Mouse (Mus musculus) forebrain, embryonic 12.5 days (tissue): Measurements from ENCODE around the gene Ssb. TPM values are rescaled to one million over a fixed set of nuclear protein-coding genes. Genes with fewer than 3 reads are reported as not detected.

Experiments used
- ATAC-seq: fragments of 200-750 bp; cut with Nextera tagmentation; 2 replicates; pipeline ENCODE4 v1.8.0; 2017; ENCODE audit warnings: moderate TSS enrichment; ENCODE audit not compliant: low FRiP score
- H3K27ac ChIP-seq: fragments of 300-500 bp; sonication (generic); 2 replicates; pipeline ENCODE4 v1.5.1; 2016; ENCODE audit warnings: mild to moderate bottlenecking
- H3K27me3 ChIP-seq: fragments of 300-500 bp; sonication (generic); 2 replicates; pipeline ENCODE4 v1.6.1; 2016; ENCODE audit warnings: mild to moderate bottlenecking
- H3K36me3 ChIP-seq: fragments of 300-500 bp; sonication (generic); replicated peaks from 2 replicates; pipeline ENCODE4 v1.6.1; 2016; ENCODE audit warnings: mild to moderate bottlenecking
- H3K4me1 ChIP-seq: fragments of 300-500 bp; sonication (generic); 2 replicates; pipeline ENCODE4 v1.6.1; 2016
- H3K4me2 ChIP-seq: fragments of 300-500 bp; sonication (generic); 2 replicates; pipeline ENCODE4 v1.6.1; 2016; ENCODE audit warnings: mild to moderate bottlenecking, moderate library complexity
- H3K4me3 ChIP-seq: fragments of 300-500 bp; sonication (generic); replicated peaks from 2 replicates; pipeline ENCODE4 v1.5.1; 2016; ENCODE audit warnings: mild to moderate bottlenecking
- H3K9ac ChIP-seq: fragments of 300-500 bp; sonication (generic); 2 replicates; pipeline ENCODE4 v1.6.1; 2016; ENCODE audit warnings: mild to moderate bottlenecking
- H3K9me3 ChIP-seq: fragments of 300-500 bp; sonication (generic); 2 replicates; pipeline ENCODE4 v1.6.1; 2016
- WGBS: fragments of 180-500 bp; shearing (Covaris S2); methylation state at CpG from one replicate; pipeline ENCODE4 v1.1.7; 2016; 5-methylcytosine and 5-hydroxymethylcytosine counted together
- polyA plus RNA-seq: library from polyadenylated mRNA; unstranded; fragments of >200 nt; fragmentation: Nextera tagmentation; extraction: Ambion mirVana; gene quantifications from 2 replicates; pipeline ENCODE4 v1.2.1, GENCODE M21; 2016

Gene Ssb
- polyA plus RNA-seq, 1 experiment from 2014 or later = 448 TPM

DNA sequence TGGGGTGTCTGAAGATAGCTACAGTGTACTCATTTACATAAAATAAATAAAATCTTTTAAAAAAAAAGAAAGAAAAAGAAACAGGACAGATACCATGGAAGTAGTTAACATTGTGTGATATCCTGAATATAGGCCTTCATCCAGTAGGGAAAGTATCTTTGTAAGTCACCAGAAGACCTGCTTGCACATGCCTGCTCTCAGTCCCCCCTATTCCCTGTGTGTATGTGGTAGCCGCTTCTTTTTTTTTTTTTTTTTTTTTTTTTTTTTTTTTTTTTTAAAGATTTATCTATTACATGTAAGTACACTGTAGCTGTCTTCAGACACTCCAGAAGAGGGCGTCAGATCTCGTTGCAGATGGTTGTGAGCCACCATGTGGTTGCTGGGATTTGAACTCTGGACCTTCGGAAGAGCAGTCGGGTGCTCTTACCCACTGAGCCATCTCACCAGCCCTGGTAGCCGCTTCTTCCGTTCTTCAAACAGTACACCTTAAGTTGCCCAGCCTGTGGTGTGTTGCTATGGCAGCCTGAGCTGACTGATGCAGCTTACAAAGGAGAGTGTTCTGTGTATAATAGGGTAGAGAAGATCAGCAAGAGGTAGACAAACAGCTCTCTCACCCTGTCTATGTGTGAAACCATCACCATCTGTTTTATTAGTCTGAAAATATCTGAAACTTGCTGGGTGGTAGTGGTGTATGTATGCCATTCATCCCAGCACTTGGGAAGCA is 24.0 kb upstream of the Ssb start:
- 65% methylated on average over 7 of the region's 7 CpGs for WGBS

DNA sequence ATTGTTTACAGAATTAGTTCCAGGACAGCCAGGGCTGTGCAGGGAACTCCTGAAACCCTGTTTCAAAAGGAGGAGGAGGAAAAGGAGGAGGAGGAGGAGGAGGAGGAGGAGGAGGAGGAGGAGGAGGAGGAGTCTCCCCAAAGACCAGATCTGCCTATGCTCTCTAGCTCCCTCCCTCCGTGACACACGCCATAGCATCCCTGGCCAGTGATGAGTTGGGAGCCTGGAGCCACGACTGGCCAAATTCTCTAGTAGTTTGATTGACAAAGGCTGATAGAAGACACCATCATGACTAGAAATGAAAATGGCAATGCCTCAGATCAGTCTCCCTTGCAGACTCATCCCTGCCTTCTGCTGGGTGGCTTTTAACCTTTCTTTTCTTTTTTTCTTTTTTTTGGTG is 23.4 kb upstream of the Ssb start:
- no peak overlapping the region for H3K4me3 ChIP-seq
- ATAC-seq = no peak
- WGBS = 43% methylated on average over 3 of the region's 3 CpGs

More for the DNA sequence above, 24.0 kb upstream of the Ssb start:
- H3K9me3 ChIP-seq = no peaks in the 10 kb centered on the region
- H3K36me3 ChIP-seq = peaks cover 31% of the 10 kb centered on the region
- peak; percentile 39; the same call in 1 of the 2 replicates for ATAC-seq
- H3K4me1 ChIP-seq = peaks cover 3% of the 10 kb centered on the region; the same call in 1 of the 2 replicates
- H3K9ac ChIP-seq = no peak overlapping the region
- H3K27ac ChIP-seq = no peak overlapping the region
- no peaks in the 10 kb centered on the region for H3K27me3 ChIP-seq
- no peak overlapping the region for H3K4me3 ChIP-seq
- H3K4me2 ChIP-seq = no peak overlapping the region

DNA sequence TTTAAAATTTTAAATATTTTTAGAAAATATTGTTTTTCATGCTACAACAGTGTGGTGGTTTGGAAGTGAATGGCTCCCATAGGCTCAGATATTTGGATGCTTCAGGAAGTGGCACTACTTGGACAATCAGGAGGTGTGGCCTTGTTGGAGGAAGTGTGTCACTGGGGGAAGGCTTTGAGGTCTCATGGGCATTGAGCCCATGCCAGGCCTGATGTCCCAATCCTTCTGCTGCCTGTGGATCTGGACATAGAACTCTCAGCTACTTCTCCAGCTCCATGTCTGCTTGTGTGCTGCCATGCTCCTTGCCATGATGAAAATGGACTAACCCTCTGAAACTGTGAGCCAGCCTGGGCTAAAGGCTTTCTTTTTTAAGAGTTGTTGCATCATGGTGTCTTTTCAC is 22.7 kb upstream of the Ssb start:
- peaks cover 3% of the 10 kb centered on the region; the same call in 1 of the 2 replicates for H3K4me1 ChIP-seq
- no peak overlapping the region for H3K4me2 ChIP-seq
- no peaks in the 10 kb centered on the region for H3K27me3 ChIP-seq
- peaks cover 18% of the 10 kb centered on the region for H3K36me3 ChIP-seq
- no peaks in the 10 kb centered on the region for H3K9me3 ChIP-seq
- ATAC-seq = no peak
- no peak overlapping the region for H3K4me3 ChIP-seq
- no peak overlapping the region for H3K9ac ChIP-seq
- no peak overlapping the region for H3K27ac ChIP-seq

More for the DNA sequence above, 23.4 kb upstream of the Ssb start:
- Histone ChIP-seq H3K4me1 (peaks cover 3% of the 10 kb centered on the region; the same call in 1 of the 2 replicates), H3K9me3 (no peaks in the 10 kb centered on the region), H3K36me3 (peaks cover 26% of the 10 kb centered on the region), H3K27me3 (no peaks in the 10 kb centered on the region), H3K4me2 (no peak overlapping the region), H3K27ac (no peak overlapping the region), H3K9ac (no peak overlapping the region)

DNA sequence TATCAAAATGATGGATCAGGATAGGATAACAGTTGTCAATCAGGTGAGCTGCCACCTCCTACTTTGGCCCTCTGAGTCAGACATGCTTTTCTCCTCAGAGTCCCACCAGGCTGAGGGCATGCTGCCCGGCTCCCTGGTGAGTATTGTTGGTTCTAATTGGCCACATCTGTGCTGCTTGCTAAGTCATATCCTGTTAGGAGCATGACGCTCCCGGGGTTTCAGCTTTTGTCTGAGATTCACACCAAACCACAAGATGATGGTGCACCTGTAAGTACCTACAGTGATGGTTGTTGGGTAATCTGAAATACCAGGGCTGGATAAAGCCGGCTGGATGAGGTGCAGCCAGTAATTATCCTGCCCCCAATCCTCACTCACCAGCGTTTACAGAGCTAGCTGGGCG is 21.1 kb upstream of the Ssb start:
- Histone ChIP-seq H3K4me2 (no peak overlapping the region), H3K27ac (no peak overlapping the region), H3K4me3 (no peak overlapping the region), H3K4me1 (peaks cover 3% of the 10 kb centered on the region; the same call in 1 of the 2 replicates), H3K36me3 (peaks cover 6% of the 10 kb centered on the region; the same call in 1 of the 2 replicates), H3K9me3 (no peaks in the 10 kb centered on the region), H3K9ac (no peak overlapping the region), H3K27me3 (no peaks in the 10 kb centered on the region)
- no peak for ATAC-seq
- WGBS = 30% methylated on average over 6 of the region's 6 CpGs

DNA sequence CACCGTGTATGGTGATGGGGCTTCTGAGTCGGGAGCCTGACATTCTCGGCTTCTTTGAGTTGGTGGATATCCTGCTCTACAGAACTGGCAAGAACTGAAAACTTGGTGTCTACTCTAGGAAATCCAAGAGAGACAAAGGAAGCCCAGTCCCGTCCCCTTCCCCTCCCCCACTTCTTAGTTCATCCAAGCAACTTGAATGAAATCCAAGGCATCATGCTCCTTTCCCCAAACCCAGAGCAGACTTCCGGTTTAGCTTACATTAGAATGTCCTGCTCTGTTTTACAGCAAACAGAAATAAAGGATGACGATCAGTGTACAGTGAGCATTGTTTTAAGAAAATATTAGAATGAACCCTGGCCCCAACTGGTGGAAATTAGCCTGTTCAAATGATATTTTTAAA is 12.1 kb upstream of the Ssb start:
- no peak overlapping the region for H3K9ac ChIP-seq
- no peak for ATAC-seq
- no peak overlapping the region for H3K4me3 ChIP-seq
- no peaks in the 10 kb centered on the region for H3K4me1 ChIP-seq
- no peaks in the 10 kb centered on the region for H3K27me3 ChIP-seq
- no peak overlapping the region for H3K27ac ChIP-seq
- WGBS = 74% methylated on average over 6 of the region's 6 CpGs
- no peak overlapping the region for H3K4me2 ChIP-seq
- no peaks in the 10 kb centered on the region for H3K9me3 ChIP-seq
- no peaks in the 10 kb centered on the region for H3K36me3 ChIP-seq

DNA sequence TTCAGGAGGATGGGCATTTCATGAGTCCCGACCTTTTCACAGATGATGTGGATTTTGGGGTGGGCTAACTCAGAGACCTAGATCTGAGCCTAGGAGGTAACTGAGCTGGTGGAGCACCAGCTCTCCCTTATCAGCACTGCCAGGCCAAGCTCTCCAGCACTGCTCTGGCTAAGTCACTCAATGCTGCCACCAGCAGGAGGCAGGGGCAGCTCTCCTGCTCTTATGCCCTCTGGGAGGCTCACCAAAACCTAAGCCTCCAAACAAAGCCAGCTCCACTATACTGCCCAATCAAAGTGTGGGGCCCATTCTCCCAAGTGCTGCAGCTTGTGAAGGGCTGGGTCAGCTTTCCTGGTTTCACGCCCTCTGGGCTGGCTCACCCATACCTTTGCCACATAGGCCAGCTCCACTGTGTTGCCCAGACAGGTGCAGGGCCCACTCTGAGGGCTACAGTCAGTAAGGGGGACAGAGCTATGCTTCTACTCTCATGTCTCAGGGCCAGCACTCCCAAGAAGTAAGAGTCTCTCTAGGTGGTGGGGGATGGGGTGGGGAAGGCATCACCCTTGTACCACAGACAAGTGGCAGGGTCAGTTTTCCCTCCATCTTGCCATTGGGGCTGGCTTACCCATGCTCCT is 9.8 kb upstream of the Ssb start:
- Histone ChIP-seq H3K27me3 (no peaks in the 10 kb centered on the region), H3K27ac (no peak overlapping the region), H3K4me1 (no peaks in the 10 kb centered on the region), H3K4me3 (no peak overlapping the region), H3K9ac (no peak overlapping the region), H3K9me3 (no peaks in the 10 kb centered on the region), H3K36me3 (no peaks in the 10 kb centered on the region), H3K4me2 (no peak overlapping the region)
- WGBS = 59% methylated on average over 2 of the region's 2 CpGs
- no peak for ATAC-seq

DNA sequence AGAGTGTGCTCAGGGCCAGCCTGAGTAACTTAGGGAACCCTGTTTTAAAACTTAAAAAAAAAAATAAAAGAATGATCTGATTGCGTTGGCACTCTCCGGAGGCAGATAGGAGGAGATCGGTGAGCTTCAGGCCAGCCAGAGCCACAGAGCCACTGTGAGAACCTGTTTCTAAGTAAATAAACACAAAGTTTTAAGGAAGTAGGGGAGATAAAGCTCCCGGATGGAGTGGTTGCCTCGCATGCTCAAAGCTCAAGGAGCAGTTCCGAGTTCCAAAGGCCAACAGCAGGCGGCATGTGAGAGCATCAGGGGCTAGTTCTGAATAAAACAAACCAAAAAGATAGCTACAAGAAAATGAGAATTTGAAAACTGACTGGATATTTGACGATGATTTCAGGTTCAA is 5.0 kb upstream of the Ssb start:
- no peak overlapping the region for H3K4me2 ChIP-seq
- H3K4me3 ChIP-seq = no peak overlapping the region
- 75% methylated on average over 8 of the region's 8 CpGs for WGBS
- H3K4me1 ChIP-seq = no peaks in the 10 kb centered on the region
- no peaks in the 10 kb centered on the region for H3K27me3 ChIP-seq
- no peaks in the 10 kb centered on the region for H3K9me3 ChIP-seq
- no peaks in the 10 kb centered on the region for H3K36me3 ChIP-seq
- no peak overlapping the region for H3K9ac ChIP-seq
- ATAC-seq = no peak
- no peak overlapping the region for H3K27ac ChIP-seq

DNA sequence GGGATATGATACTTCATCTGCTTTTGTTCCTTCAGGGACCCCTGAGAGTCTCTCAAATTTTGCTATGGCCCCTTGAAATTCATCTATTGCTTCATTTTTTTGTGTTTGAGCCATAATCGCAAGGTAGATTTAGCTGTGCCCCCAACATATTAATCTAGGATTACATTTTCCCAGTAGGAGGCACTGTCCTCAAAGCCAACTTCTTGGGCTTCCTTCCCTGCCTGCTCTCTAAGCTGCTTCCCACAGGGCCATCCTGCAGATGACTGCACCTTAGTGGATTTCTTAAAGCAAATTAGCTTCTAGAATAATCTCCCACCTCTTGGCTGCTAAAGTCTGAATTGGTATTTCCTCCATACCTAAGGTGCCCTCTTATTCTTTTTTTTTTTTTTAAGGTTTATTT is 3.5 kb upstream of the Ssb start:
- Histone ChIP-seq H3K4me1 (peaks cover 7% of the 10 kb centered on the region), H3K36me3 (no peaks in the 10 kb centered on the region), H3K27ac (no peak overlapping the region), H3K4me2 (no peak overlapping the region), H3K9ac (no peak overlapping the region), H3K27me3 (no peaks in the 10 kb centered on the region), H3K9me3 (no peaks in the 10 kb centered on the region), H3K4me3 (no peak overlapping the region)
- 59% methylated on average over 1 of the region's 1 CpGs for WGBS
- no peak for ATAC-seq

DNA sequence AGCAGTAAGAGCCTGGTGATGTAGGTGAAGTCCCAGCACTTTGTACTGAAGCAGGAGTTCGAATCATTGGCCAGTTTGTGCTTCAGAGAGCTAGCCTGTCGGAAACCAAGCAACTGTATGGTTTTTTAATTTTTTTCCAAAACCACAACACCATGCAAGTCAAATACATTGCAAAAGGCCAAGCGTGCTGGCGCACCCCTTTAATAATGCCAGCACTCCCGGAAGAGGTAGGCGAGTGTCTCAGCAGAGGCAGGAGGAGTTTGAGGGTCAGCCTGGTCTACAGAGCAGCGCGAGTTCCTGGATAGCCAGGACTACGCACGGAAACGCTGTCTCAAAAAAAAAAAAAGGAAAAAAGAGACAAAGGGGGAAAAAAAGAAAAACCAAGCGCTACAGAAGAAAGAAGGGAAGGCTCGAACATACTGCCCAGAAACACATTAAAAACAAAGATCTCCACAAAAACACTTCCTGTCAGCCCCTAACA is 350 bp upstream of the Ssb start:
- peak; percentile 76 for ATAC-seq
- Histone ChIP-seq H3K4me3 (peak overlapping the region; percentile 99), H3K36me3 (peaks cover 3% of the 10 kb centered on the region; the same call in 1 of the 2 replicates), H3K9me3 (no peaks in the 10 kb centered on the region), H3K9ac (peak overlapping the region; percentile 99), H3K4me1 (peaks cover 23% of the 10 kb centered on the region), H3K27ac (peak overlapping the region; percentile 90), H3K27me3 (no peaks in the 10 kb centered on the region), H3K4me2 (peak overlapping the region; percentile 80)
- 16% methylated on average over 13 of the region's 13 CpGs for whole genome bisulfite sequencing

DNA sequence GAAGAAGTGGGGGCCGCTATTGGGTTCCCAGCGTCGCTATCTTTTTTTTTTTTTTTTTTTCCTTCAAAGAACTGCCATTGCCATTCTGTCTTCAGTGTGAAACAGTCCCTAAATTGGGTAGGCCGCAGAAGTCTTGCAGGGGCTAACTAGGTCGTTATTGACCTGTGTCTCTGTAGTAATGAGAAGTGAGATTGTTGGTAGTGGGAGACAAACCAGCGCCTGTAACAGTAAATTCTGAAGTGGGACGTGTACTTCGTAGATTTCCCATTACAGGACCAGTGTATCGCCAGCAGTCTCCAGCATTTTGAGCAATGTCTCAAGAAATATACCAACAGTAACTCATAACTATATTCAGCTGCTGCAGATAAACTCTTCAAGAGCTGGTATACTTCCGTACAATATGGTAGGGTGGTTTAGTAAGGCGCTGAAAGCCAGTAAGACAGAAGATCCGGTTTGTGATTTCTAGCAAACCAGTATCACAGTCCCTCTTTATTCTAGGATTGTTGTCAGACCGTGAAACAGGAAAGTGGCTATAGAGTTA is 825 bp downstream of the Ssb start:
- Histone ChIP-seq H3K27ac (no peak overlapping the region; the same call in 1 of the 2 replicates), H3K9ac (peak overlapping the region; percentile 99), H3K27me3 (no peaks in the 10 kb centered on the region), H3K36me3 (peaks cover 11% of the 10 kb centered on the region), H3K4me1 (peaks cover 23% of the 10 kb centered on the region), H3K9me3 (no peaks in the 10 kb centered on the region), H3K4me3 (peak overlapping the region; percentile 99), H3K4me2 (peak overlapping the region; percentile 80)
- ATAC-seq = no peak
- 6% methylated on average over 12 of the region's 13 CpGs for WGBS

DNA sequence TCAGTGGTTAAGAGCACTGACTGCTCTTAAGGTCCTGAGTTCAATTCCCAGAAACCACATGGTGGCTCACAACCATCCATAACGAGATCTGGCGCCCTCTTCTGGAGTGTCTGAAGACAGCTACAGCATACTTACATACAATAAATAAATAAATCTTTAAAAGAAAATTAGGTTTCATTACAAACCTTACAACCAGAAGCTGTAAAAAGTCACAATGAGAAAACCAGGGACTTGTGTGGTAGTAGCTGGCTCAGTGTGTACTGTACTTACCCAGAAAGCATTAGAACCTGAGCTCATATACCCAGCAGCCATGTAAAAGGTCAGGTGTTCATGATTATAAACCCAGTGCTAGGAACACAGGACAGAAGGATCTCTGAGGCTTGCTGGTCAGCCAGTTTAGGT is 22.6 kb downstream of the Ssb start:
- 0 out of 2 replicates have a peak overlapping the region, but pooled peaks have one; percentile 70 for H3K4me2 ChIP-seq
- H3K27me3 ChIP-seq = no peaks in the 10 kb centered on the region
- no peak overlapping the region for H3K9ac ChIP-seq
- H3K27ac ChIP-seq = no peak overlapping the region
- no peaks in the 10 kb centered on the region for H3K9me3 ChIP-seq
- H3K4me1 ChIP-seq = peaks cover 12% of the 10 kb centered on the region
- no peak for ATAC-seq
- no peak overlapping the region for H3K4me3 ChIP-seq
- 66% methylated on average over 2 of the region's 2 CpGs for WGBS
- H3K36me3 ChIP-seq = no peaks in the 10 kb centered on the region; the same call in 1 of the 2 replicates

DNA sequence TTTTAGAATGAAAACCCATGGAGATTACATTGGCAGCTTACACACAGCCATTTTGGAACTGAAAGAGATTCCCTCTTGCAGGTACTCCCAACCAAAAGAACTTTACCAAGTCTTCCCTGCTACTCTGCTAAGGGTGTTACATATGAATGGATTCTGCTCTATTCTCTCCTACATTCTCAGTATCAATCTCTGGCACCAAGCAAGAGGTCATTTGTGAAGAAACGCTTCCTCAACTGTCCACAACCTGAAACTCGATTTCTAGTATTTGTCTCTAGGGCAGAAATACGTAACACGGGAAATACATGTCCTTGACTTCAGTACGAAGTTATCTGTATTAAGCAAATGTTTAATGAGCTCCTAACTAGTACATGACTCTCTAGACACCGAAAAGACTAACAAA is 23.2 kb downstream of the Ssb start:
- Histone ChIP-seq H3K9ac (0 out of 2 replicates have a peak overlapping the region, but pooled peaks have one; percentile 74), H3K4me3 (peak overlapping the region; percentile 61), H3K4me1 (peaks cover 12% of the 10 kb centered on the region), H3K27me3 (no peaks in the 10 kb centered on the region), H3K27ac (no peak overlapping the region), H3K36me3 (no peaks in the 10 kb centered on the region; the same call in 1 of the 2 replicates), H3K9me3 (no peaks in the 10 kb centered on the region), H3K4me2 (peak overlapping the region; percentile 70)
- 66% methylated on average over 6 of the region's 6 CpGs for WGBS
- ATAC-seq = no peak
